Mouse (Mus musculus): ENCODE measurements around the gene Acbd6. TPM values are rescaled to one million over a fixed set of nuclear protein-coding genes. Genes with fewer than 3 reads are reported as not detected.
A peak's percentile ranks its signal among the peaks of the same experiment; 100 is the strongest.

Gene Acbd6
- polyA plus RNA-seq (2012; rRNA removed): 82.2 and 84.2 TPM in 2 replicates

DNA sequence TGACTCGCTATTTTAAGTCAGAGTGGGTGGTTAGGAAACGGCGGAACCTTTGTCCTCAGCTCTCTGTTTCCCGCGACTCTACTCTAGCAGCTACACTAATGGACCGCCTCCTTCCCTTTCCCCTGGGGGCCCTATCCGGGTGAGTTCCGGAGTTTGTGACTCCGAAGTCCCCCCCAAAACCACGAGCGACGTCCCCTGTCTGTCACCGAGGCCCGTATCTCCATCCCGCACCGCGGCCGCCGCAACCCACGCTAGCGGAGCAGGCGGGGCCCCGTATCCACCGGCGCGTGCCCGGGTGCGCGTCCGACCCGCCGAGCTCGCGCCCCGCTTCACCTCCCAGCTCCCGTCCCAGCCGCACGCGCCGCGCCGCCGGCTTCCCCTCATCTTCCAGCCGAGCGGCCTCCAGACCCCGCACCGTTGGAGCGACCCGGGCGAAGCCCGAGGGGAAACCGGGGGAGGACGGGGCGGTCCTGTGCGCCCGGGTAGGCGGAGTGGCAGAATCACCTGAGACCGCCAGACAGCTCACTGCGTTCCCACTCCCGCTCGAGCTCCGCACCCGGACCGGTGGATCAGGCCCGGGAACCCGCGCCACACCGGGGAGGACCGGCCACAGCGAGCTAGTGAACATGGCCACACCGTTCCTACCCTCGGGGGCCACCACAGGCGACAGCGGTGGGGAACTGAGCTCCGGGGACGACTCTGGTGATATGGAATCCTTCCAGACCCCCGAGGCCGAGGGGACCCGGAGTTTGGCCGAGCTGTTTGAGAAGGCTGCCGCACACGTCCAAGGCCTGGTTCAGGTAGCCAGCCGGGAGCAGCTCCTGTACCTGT lies at the start of gene Acbd6:
Gene Acbd6, plus strand, starts transcription at position 109 of the 831 bp plus-strand sequence.
- H3K4me3 ChIP-seq (ENCODE audit: insufficient read depth, low read length): peak within 1 kb of the TSS; percentile 91
- TF ChIP-seq POLR2A (IDR thresholded peaks at IDR 0.05; ENCODE audit: extremely low read depth, insufficient read depth, low read length): peak; percentile 58; the same call in 1 of the 2 replicates
- no peak for TF ChIP-seq CTCF (IDR thresholded peaks at IDR 0.05; ENCODE audit: extremely low read depth, insufficient read depth, low read length)
- peaks cover 5% of the 10 kb centered on the region for H3K4me1 ChIP-seq (ENCODE audit: control insufficient read depth, insufficient read depth, low read length)
- peak within 1 kb of the TSS; percentile 69 for H3K27ac ChIP-seq (ENCODE audit: insufficient read depth, low read length)

DNA sequence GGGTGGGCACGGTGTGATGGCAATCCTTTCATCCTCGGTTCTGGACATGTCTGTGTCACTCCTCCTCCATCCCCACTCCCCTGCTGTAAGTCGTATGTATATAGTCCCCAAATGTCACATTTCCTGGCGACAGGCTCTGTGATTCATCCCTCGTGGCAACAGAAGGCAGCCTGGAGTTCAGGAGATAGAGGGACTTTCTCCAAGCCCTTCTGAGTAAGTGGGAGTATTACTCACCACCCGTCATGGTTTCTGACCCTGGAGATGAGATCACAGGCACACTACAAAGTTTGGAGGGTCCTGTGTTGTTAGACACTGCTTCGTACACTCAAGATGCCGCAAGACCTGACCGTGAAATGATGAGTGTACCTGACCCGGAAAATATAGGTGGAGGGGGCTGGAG lies 47.7 kb upstream of the Acbd6 start:
- H3K4me3 ChIP-seq (ENCODE audit: insufficient read depth, low read length): no peak overlapping the region
- no peak for TF ChIP-seq POLR2A (IDR thresholded peaks at IDR 0.05; ENCODE audit: extremely low read depth, insufficient read depth, low read length)
- no peak overlapping the region for H3K27ac ChIP-seq (ENCODE audit: insufficient read depth, low read length)
- no peaks in the 10 kb centered on the region; the same call in none of the 2 replicates for H3K4me1 ChIP-seq (ENCODE audit: control insufficient read depth, insufficient read depth, low read length)

DNA sequence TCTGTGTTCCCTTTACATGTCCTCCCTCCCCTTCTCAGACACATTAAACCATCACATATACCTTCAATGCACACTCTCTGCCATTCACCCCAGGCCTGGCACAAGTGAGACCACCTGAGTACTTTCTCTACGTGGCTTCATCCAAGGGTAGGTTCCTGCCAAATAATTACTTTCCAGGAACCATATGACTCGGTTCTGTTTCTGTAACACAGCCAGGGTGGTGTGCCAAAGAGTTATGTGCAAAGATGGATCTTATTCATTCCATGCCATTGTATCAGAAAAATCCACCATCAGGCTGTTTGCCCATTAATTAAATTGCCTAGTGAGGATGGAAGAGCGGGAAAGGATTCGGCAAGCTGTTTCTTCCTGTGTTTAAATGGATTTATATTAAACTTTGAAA lies 42.1 kb upstream of the Acbd6 start:
- Histone ChIP-seq H3K4me1 (ENCODE audit: control insufficient read depth, insufficient read depth, low read length) (no peaks in the 10 kb centered on the region), H3K27ac (ENCODE audit: insufficient read depth, low read length) (no peak overlapping the region), H3K4me3 (ENCODE audit: insufficient read depth, low read length) (no peak overlapping the region)
- TF ChIP-seq POLR2A (IDR thresholded peaks at IDR 0.05; ENCODE audit: extremely low read depth, insufficient read depth, low read length) (no peak), CTCF (IDR thresholded peaks at IDR 0.05; ENCODE audit: extremely low read depth, insufficient read depth, low read length) (no peak)

DNA sequence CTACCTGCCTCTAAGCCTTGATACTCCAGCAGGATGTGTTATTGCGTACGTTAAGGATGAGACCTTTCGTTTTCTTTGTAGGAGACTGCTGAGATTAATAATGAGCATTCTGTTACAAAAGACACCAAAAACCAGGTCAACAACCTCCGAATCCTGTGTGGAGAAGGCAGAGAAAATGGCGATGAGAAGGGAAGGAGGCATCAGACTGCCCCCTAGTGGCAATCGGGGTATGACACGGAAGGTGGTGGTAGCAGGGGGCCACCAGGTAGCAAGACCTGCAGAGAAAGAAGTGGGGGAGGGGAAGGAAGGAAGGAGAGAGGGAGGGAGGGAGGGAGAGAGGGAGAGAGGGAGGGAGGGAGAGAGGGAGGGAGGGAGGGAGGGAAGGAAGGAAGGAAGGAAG lies 41.3 kb upstream of the Acbd6 start:
- Histone ChIP-seq H3K27ac (ENCODE audit: insufficient read depth, low read length) (no peak overlapping the region), H3K4me1 (ENCODE audit: control insufficient read depth, insufficient read depth, low read length) (no peaks in the 10 kb centered on the region), H3K4me3 (ENCODE audit: insufficient read depth, low read length) (no peak overlapping the region)
- TF ChIP-seq POLR2A (IDR thresholded peaks at IDR 0.05; ENCODE audit: extremely low read depth, insufficient read depth, low read length) (no peak), CTCF (IDR thresholded peaks at IDR 0.05; ENCODE audit: extremely low read depth, insufficient read depth, low read length) (peak; percentile 76)

GRCm38 (mm10) chr1:155517060-155517459 lies 40.9 kb upstream of the Acbd6 start:
- TF ChIP-seq POLR2A (IDR thresholded peaks at IDR 0.05; ENCODE audit: extremely low read depth, insufficient read depth, low read length): no peak
- TF ChIP-seq CTCF (IDR thresholded peaks at IDR 0.05; ENCODE audit: extremely low read depth, insufficient read depth, low read length): no peak
- no peak overlapping the region for H3K27ac ChIP-seq (ENCODE audit: insufficient read depth, low read length)
- H3K4me3 ChIP-seq (ENCODE audit: insufficient read depth, low read length): no peak overlapping the region
- no peaks in the 10 kb centered on the region for H3K4me1 ChIP-seq (ENCODE audit: control insufficient read depth, insufficient read depth, low read length)

- Histone ChIP-seq H3K4me3 (ENCODE audit: insufficient read depth, low read length) (no peak overlapping the region), H3K27ac (ENCODE audit: insufficient read depth, low read length) (no peak overlapping the region), H3K4me1 (ENCODE audit: control insufficient read depth, insufficient read depth, low read length) (no peaks in the 10 kb centered on the region)
- TF ChIP-seq CTCF (IDR thresholded peaks at IDR 0.05; ENCODE audit: extremely low read depth, insufficient read depth, low read length) (no peak), POLR2A (IDR thresholded peaks at IDR 0.05; ENCODE audit: extremely low read depth, insufficient read depth, low read length) (no peak)
Measured at GRCm38 (mm10) chr1:155520285-155520684, 37.6 kb upstream of the Acbd6 start.

DNA sequence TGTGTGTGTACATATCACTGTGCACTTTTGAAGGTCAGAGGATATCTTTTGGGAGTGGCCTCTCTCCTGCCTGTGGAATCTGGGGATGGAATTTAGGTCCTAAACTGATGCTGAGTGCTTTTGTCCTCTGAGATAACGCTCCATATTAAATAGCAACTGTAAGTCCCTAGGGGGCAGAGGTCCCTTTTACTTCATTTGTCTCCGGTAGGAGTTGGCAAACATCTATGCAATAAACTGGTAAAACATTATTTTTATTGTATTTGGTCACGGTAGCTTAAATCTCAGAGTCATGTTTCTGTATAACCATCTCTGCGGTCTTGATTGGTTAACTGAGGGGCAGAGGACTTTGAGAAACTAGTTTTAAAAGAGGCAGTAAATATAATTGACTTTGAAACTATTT lies 35.4 kb upstream of the Acbd6 start:
- no peak for TF ChIP-seq CTCF (IDR thresholded peaks at IDR 0.05; ENCODE audit: extremely low read depth, insufficient read depth, low read length)
- no peak for TF ChIP-seq POLR2A (IDR thresholded peaks at IDR 0.05; ENCODE audit: extremely low read depth, insufficient read depth, low read length)

GRCm38 (mm10) chr1:155526176-155526575 lies 31.7 kb upstream of the Acbd6 start:
- no peak overlapping the region for H3K4me3 ChIP-seq (ENCODE audit: insufficient read depth, low read length)
- no peak for TF ChIP-seq CTCF (IDR thresholded peaks at IDR 0.05; ENCODE audit: extremely low read depth, insufficient read depth, low read length)
- no peak for TF ChIP-seq POLR2A (IDR thresholded peaks at IDR 0.05; ENCODE audit: extremely low read depth, insufficient read depth, low read length)

More for the DNA sequence above, 35.4 kb upstream of the Acbd6 start:
- H3K4me1 ChIP-seq (ENCODE audit: control insufficient read depth, insufficient read depth, low read length): no peaks in the 10 kb centered on the region; the same call in 1 of the 2 replicates
- no peak overlapping the region for H3K4me3 ChIP-seq (ENCODE audit: insufficient read depth, low read length)
- no peak overlapping the region for H3K27ac ChIP-seq (ENCODE audit: insufficient read depth, low read length)

DNA sequence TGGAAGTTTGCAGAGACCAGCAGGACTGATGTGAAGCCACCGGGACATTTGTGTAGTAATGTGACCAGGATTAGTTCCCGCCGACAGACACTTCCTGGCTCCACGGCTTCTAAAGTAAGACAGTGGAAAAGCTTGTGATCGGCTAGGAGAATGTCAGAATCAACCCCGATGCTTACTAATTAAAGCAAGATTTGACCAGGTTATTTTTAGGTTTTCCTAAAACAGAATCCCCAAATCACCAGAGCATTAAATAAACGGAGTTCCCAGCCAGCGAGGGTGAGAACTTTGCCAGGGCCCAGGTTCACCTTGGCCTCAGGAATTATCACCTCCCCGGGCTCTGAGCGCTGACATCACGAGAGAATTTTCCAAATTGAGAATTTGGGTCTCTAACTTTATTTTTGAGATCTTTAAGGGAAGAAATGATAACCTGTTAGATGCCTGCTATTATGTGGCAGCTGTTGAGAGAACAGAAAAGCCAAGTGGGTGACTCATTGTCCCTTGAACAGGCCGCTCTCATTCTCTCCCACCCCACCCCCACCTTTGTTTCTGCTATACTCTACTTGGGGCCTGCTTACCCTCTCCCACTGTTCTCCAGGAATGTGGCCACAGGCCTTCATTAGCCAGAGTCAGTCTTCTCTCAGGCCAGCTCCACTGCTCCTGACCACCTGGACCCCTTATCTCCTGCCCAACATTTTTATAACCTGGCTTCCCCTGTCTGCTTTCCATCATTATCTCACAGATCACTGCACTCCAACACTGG lies 30.7 kb upstream of the Acbd6 start:
- TF ChIP-seq CTCF (IDR thresholded peaks at IDR 0.05; ENCODE audit: extremely low read depth, insufficient read depth, low read length) (no peak), POLR2A (IDR thresholded peaks at IDR 0.05; ENCODE audit: extremely low read depth, insufficient read depth, low read length) (no peak)
- Histone ChIP-seq H3K27ac (ENCODE audit: insufficient read depth, low read length) (no peak overlapping the region), H3K4me3 (ENCODE audit: insufficient read depth, low read length) (no peak overlapping the region), H3K4me1 (ENCODE audit: control insufficient read depth, insufficient read depth, low read length) (peaks cover 1% of the 10 kb centered on the region; the same call in 1 of the 2 replicates)

More at GRCm38 (mm10) chr1:155526176-155526575, 31.7 kb upstream of the Acbd6 start:
- no peak overlapping the region for H3K27ac ChIP-seq (ENCODE audit: insufficient read depth, low read length)
- peaks cover 1% of the 10 kb centered on the region; the same call in 1 of the 2 replicates for H3K4me1 ChIP-seq (ENCODE audit: control insufficient read depth, insufficient read depth, low read length)
